Mouse (Mus musculus): ENCODE data around the gene Nrgn. TPM values are rescaled to one million over a fixed set of nuclear protein-coding genes. Genes with fewer than 3 reads are reported as not detected.

The Nrgn gene
- polyA plus RNA-seq, 1 experiment from 2014 or later: 4.4 TPM

DNA sequence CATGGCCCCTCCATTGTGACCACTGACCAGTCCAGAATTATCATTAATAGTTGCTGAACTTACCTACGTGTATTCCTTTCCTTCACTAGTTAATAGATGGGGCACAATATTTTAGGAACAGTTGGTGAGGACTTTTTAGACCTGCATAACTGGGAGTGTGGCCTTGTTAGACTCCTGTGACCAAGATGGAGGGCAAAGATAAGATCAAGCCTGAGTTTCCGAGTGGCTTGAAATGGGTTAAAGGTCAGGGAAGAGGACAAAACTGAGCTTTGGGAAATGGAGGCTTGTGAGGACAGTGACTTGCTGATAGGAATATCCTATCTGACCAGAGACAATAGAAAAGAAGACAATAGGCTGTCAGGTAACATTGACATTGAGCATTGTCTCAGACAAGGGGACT, 27.2 kb downstream of the Nrgn start:
- peaks cover 5% of the 10 kb centered on the region; the same call in 1 of the 2 replicates for H3K36me3 ChIP-seq (ENCODE audit: control insufficient read depth, insufficient read depth, low read length)
- H3K9me3 ChIP-seq (replicated peaks; ENCODE audit: control insufficient read depth, low read length): no peaks in the 10 kb centered on the region
- no peak overlapping the region for H3K9ac ChIP-seq (ENCODE audit: low read length)
- peaks cover 11% of the 10 kb centered on the region; the same call in 1 of the 2 replicates for H3K27me3 ChIP-seq (ENCODE audit: control insufficient read depth, insufficient read depth, low read length)
- H3K4me1 ChIP-seq (ENCODE audit: control insufficient read depth, insufficient read depth, low read length): peaks cover 18% of the 10 kb centered on the region
- no peak overlapping the region for H3K4me3 ChIP-seq (replicated peaks; ENCODE audit: low read length)
- no peak for ATAC-seq (ENCODE audit: insufficient read depth, low FRiP score)
- 81% methylated on average over 2 of the region's 2 CpGs for WGBS
- no peak overlapping the region for H3K27ac ChIP-seq (ENCODE audit: low read length)
- H3K4me2 ChIP-seq (ENCODE audit: low read depth, low read length): no peak overlapping the region

DNA sequence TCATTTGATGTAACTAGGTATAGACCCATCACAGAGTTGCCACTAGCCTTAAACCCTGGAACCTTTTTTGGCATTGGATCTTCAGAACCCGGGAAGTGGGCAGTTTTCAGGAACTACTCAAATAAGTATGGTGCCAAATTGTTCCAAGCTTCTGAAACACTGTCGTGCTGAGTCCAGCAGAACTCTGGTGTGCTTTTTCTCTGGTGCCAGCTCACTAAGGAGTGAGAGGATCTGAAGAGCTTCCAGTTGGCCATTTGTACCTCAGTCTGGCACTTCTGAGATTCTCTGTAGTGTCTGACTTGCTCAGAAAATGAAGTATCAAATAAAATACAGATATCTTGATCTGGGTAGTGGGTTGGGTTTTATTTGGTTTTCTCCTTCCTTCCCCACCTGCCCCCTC, 32.7 kb downstream of the Nrgn start:
- Histone ChIP-seq H3K4me1 (ENCODE audit: control insufficient read depth, insufficient read depth, low read length) (no peaks in the 10 kb centered on the region), H3K4me2 (ENCODE audit: low read depth, low read length) (no peak overlapping the region), H3K36me3 (ENCODE audit: control insufficient read depth, insufficient read depth, low read length) (peaks cover 5% of the 10 kb centered on the region; the same call in 1 of the 2 replicates), H3K9ac (ENCODE audit: low read length) (no peak overlapping the region), H3K4me3 (replicated peaks; ENCODE audit: low read length) (no peak overlapping the region), H3K27ac (ENCODE audit: low read length) (no peak overlapping the region), H3K9me3 (replicated peaks; ENCODE audit: control insufficient read depth, low read length) (no peaks in the 10 kb centered on the region), H3K27me3 (ENCODE audit: control insufficient read depth, insufficient read depth, low read length) (no peaks in the 10 kb centered on the region)
- WGBS: 91% methylated on average over 2 of the region's 2 CpGs
- ATAC-seq (ENCODE audit: insufficient read depth, low FRiP score): no peak

DNA sequence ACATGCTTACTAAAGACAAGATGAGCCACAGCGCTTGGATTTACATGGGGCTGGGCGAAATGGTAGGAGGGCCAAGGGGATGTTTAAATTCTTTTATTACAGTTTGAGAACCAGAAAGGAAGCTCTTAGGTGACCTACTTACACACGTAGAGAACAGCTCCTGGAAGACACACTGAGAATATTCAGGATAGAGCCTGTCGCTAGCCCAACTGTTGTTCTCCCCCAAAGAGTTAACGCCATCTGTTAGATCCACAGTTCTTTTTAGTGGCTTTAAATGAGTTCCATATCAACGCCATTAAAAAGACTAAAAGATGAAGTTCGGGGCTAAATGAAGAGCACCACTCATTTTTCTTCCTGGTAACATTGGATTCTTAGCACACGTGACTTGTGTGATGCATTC, 33.7 kb downstream of the Nrgn start:
- WGBS: 91% methylated on average over 8 of the region's 8 CpGs
- no peaks in the 10 kb centered on the region for H3K9me3 ChIP-seq (replicated peaks; ENCODE audit: control insufficient read depth, low read length)

DNA sequence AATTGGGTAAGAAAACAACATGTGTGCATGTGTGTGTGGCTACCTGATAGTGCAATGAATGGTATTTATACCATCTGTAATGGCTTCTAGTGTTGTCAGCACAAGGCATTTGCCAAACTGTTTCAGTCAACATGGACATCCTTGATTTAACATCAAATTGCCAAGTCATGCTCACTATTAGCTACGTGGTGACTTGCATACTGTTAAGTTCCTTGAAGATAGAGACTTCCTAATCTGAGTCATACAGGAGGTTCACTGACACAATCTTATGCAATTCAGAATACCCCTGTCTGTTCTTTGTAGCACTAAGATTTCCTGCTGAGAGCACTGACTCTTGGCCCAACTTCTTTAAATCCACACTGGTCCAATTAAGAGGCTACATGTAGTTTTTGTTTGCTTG, 35.2 kb downstream of the Nrgn start:
- Histone ChIP-seq H3K36me3 (ENCODE audit: control insufficient read depth, insufficient read depth, low read length) (no peaks in the 10 kb centered on the region; the same call in 1 of the 2 replicates), H3K27me3 (ENCODE audit: control insufficient read depth, insufficient read depth, low read length) (no peaks in the 10 kb centered on the region), H3K4me3 (replicated peaks; ENCODE audit: low read length) (no peak overlapping the region), H3K9ac (ENCODE audit: low read length) (no peak overlapping the region), H3K4me2 (ENCODE audit: low read depth, low read length) (no peak overlapping the region), H3K4me1 (ENCODE audit: control insufficient read depth, insufficient read depth, low read length) (peaks cover 10% of the 10 kb centered on the region), H3K9me3 (replicated peaks; ENCODE audit: control insufficient read depth, low read length) (no peaks in the 10 kb centered on the region), H3K27ac (ENCODE audit: low read length) (no peak overlapping the region)
- ATAC-seq (ENCODE audit: insufficient read depth, low FRiP score): no peak
- WGBS: 74% methylated on average over 1 of the region's 1 CpGs

More for the DNA sequence above, 33.7 kb downstream of the Nrgn start:
- ATAC-seq (ENCODE audit: insufficient read depth, low FRiP score): no peak
- Histone ChIP-seq H3K27ac (ENCODE audit: low read length) (no peak overlapping the region), H3K4me2 (ENCODE audit: low read depth, low read length) (no peak overlapping the region), H3K36me3 (ENCODE audit: control insufficient read depth, insufficient read depth, low read length) (peaks cover 5% of the 10 kb centered on the region; the same call in 1 of the 2 replicates), H3K27me3 (ENCODE audit: control insufficient read depth, insufficient read depth, low read length) (no peaks in the 10 kb centered on the region), H3K9ac (ENCODE audit: low read length) (no peak overlapping the region), H3K4me3 (replicated peaks; ENCODE audit: low read length) (no peak overlapping the region), H3K4me1 (ENCODE audit: control insufficient read depth, insufficient read depth, low read length) (0 out of 2 replicates have a peak, but pooled peaks cover 3% of the 10 kb centered on the region)

DNA sequence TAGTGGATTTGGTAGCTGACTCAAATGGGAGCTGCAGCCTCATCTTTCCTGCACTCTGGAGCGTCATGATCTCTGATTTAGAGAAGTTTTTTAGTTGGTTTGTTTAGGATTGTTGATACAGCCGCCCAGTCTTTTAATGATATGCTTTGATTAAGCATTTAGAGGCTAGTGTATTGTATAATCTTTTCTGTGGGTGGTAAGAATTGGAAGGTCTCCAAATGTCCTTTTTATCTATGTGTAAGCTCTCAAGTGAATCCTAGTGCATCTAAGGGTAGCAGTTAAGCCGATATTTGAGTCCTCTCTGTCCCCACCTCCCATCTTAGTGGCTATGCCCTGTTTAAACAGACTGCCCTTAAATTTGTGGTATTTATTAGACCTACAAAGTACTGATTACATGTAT, 38.2 kb downstream of the Nrgn start:
- H3K4me3 ChIP-seq (replicated peaks; ENCODE audit: low read length): no peak overlapping the region
- no peak overlapping the region for H3K9ac ChIP-seq (ENCODE audit: low read length)
- ATAC-seq (ENCODE audit: insufficient read depth, low FRiP score): no peak
- no peaks in the 10 kb centered on the region for H3K36me3 ChIP-seq (ENCODE audit: control insufficient read depth, insufficient read depth, low read length)
- no peak overlapping the region for H3K27ac ChIP-seq (ENCODE audit: low read length)
- 62% methylated on average over 3 of the region's 3 CpGs for WGBS
- no peaks in the 10 kb centered on the region for H3K9me3 ChIP-seq (replicated peaks; ENCODE audit: control insufficient read depth, low read length)
- H3K4me2 ChIP-seq (ENCODE audit: low read depth, low read length): no peak overlapping the region
- H3K4me1 ChIP-seq (ENCODE audit: control insufficient read depth, insufficient read depth, low read length): peaks cover 10% of the 10 kb centered on the region
- no peaks in the 10 kb centered on the region for H3K27me3 ChIP-seq (ENCODE audit: control insufficient read depth, insufficient read depth, low read length)

DNA sequence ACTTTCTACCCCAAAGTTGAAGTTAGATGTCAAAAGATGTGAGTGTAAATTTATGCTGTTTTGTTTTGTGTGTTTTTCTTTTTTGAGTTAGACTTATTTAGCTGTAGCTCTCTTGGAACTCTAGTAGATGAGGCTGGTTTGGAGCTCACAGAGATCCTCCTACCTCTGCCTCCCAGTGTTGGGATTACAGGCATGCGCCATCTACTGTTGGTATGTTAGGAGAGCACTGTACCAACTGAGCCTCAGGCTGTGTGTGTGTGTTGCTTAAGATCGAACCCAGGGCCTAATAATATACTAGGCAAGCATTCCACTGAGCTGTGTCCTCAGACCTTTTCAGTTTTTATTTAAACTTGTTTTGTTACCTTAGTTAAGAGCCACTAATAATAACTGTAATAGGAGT, 40.6 kb downstream of the Nrgn start:
- Histone ChIP-seq H3K27me3 (ENCODE audit: control insufficient read depth, insufficient read depth, low read length) (no peaks in the 10 kb centered on the region), H3K4me3 (replicated peaks; ENCODE audit: low read length) (no peak overlapping the region), H3K27ac (ENCODE audit: low read length) (no peak overlapping the region), H3K36me3 (ENCODE audit: control insufficient read depth, insufficient read depth, low read length) (no peaks in the 10 kb centered on the region), H3K9ac (ENCODE audit: low read length) (no peak overlapping the region), H3K9me3 (replicated peaks; ENCODE audit: control insufficient read depth, low read length) (no peaks in the 10 kb centered on the region), H3K4me1 (ENCODE audit: control insufficient read depth, insufficient read depth, low read length) (peaks cover 10% of the 10 kb centered on the region), H3K4me2 (ENCODE audit: low read depth, low read length) (no peak overlapping the region)
- no peak for ATAC-seq (ENCODE audit: insufficient read depth, low FRiP score)
- 98% methylated on average over 2 of the region's 2 CpGs for WGBS

DNA sequence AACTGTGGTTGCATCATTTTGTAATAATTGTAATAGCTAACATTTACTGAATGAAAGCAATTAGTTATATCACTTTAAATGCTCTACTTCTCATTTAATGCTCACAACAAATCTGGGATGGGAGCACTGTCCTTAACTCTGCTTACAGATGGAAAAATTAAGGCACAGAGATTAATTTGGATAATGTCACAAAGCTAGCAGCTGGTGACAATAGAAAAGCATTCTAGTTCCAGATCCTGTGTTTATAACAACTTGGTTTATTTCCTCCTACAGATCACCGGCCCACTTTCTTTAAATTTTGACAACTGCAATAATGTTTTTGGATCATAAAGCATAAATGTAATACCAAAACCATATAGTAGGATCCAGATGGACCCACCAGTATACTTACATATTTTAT, 46.7 kb downstream of the Nrgn start:
- H3K27me3 ChIP-seq (ENCODE audit: control insufficient read depth, insufficient read depth, low read length): no peaks in the 10 kb centered on the region
- H3K9me3 ChIP-seq (replicated peaks; ENCODE audit: control insufficient read depth, low read length): no peaks in the 10 kb centered on the region
- H3K4me1 ChIP-seq (ENCODE audit: control insufficient read depth, insufficient read depth, low read length): no peaks in the 10 kb centered on the region
- no peak overlapping the region for H3K4me2 ChIP-seq (ENCODE audit: low read depth, low read length)
- ATAC-seq (ENCODE audit: insufficient read depth, low FRiP score): no peak
- WGBS: 53% methylated on average over 1 of the region's 1 CpGs
- H3K36me3 ChIP-seq (ENCODE audit: control insufficient read depth, insufficient read depth, low read length): no peaks in the 10 kb centered on the region
- no peak overlapping the region for H3K27ac ChIP-seq (ENCODE audit: low read length)
- no peak overlapping the region for H3K4me3 ChIP-seq (replicated peaks; ENCODE audit: low read length)
- no peak overlapping the region for H3K9ac ChIP-seq (ENCODE audit: low read length)

DNA sequence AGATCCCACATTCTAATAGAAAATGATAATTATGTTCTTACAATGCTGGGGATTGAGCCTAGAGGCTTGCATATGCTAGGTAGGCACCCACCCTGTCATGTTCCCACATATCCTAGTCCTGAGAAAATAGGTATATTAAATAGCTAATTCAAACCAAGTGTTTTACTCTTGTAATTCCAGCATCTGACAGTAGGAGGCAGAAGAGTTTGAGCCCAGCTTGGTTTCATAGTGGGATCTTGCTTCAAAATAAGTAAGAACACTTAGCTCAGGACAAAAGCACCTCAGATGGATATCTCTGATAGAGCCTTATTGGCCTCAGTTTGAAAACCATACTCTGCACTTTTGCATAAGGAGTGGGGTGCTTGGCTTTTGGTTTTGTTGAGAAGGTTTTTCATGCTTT, 48.4 kb downstream of the Nrgn start:
- H3K9ac ChIP-seq (ENCODE audit: low read length): no peak overlapping the region
- no peaks in the 10 kb centered on the region for H3K4me1 ChIP-seq (ENCODE audit: control insufficient read depth, insufficient read depth, low read length)
- H3K36me3 ChIP-seq (ENCODE audit: control insufficient read depth, insufficient read depth, low read length): no peaks in the 10 kb centered on the region
- H3K4me3 ChIP-seq (replicated peaks; ENCODE audit: low read length): no peak overlapping the region
- H3K9me3 ChIP-seq (replicated peaks; ENCODE audit: control insufficient read depth, low read length): no peaks in the 10 kb centered on the region
- H3K27me3 ChIP-seq (ENCODE audit: control insufficient read depth, insufficient read depth, low read length): no peaks in the 10 kb centered on the region
- no peak overlapping the region for H3K4me2 ChIP-seq (ENCODE audit: low read depth, low read length)
- H3K27ac ChIP-seq (ENCODE audit: low read length): no peak overlapping the region
- no peak for ATAC-seq (ENCODE audit: insufficient read depth, low FRiP score)

DNA sequence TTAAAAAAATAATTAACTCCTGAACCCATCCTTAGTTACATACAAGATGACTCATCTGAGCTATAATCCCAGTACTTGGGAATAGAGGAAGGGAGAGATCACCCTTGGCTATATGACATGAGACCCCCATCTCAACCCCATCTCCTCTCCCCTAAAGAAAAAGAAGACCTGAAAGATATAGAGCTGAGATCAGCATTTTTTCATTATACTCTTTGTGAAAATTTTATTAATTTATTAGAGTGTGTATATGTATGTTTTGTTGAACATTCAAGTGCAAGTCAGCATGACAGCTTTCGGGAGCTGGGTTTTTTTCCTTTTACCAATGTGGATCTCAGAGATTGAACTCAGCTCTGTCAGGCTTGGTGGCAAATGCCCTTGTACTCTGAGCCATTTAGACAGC, 51.5 kb downstream of the Nrgn start:
- Histone ChIP-seq H3K4me3 (replicated peaks; ENCODE audit: low read length) (no peak overlapping the region), H3K36me3 (ENCODE audit: control insufficient read depth, insufficient read depth, low read length) (no peaks in the 10 kb centered on the region), H3K4me1 (ENCODE audit: control insufficient read depth, insufficient read depth, low read length) (0 out of 2 replicates have a peak, but pooled peaks cover 8% of the 10 kb centered on the region), H3K27me3 (ENCODE audit: control insufficient read depth, insufficient read depth, low read length) (no peaks in the 10 kb centered on the region), H3K27ac (ENCODE audit: low read length) (no peak overlapping the region), H3K9me3 (replicated peaks; ENCODE audit: control insufficient read depth, low read length) (no peaks in the 10 kb centered on the region), H3K4me2 (ENCODE audit: low read depth, low read length) (no peak overlapping the region), H3K9ac (ENCODE audit: low read length) (no peak overlapping the region)
- ATAC-seq (ENCODE audit: insufficient read depth, low FRiP score): no peak
- WGBS: 96% methylated on average over 1 of the region's 1 CpGs

DNA sequence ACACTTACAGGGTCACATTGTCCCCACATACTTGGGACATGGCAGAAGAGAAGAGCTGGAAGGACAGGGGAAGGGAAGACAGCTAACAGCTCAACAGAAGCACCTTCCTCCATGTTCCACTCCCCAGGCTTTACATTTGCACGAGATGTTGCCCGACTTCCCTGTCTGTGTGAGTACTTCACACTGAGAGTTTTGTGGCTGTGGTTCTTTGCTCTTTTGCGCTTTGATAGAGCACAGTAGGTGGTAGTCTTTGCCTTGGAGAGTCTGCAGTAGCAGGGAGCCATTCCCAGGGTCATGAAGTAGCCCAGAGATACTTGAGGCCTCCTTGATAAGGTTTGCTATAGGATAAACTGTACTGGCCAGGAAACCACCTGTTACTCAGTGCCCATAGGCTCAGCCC, 52.5 kb downstream of the Nrgn start:
- H3K4me3 ChIP-seq (replicated peaks; ENCODE audit: low read length): no peak overlapping the region
- ATAC-seq (ENCODE audit: insufficient read depth, low FRiP score): no peak
- H3K9ac ChIP-seq (ENCODE audit: low read length): no peak overlapping the region
- H3K4me2 ChIP-seq (ENCODE audit: low read depth, low read length): no peak overlapping the region
- H3K27me3 ChIP-seq (ENCODE audit: control insufficient read depth, insufficient read depth, low read length): no peaks in the 10 kb centered on the region
- no peaks in the 10 kb centered on the region for H3K9me3 ChIP-seq (replicated peaks; ENCODE audit: control insufficient read depth, low read length)
- no peak overlapping the region for H3K27ac ChIP-seq (ENCODE audit: low read length)
- no peaks in the 10 kb centered on the region for H3K36me3 ChIP-seq (ENCODE audit: control insufficient read depth, insufficient read depth, low read length)
- H3K4me1 ChIP-seq (ENCODE audit: control insufficient read depth, insufficient read depth, low read length): 0 out of 2 replicates have a peak, but pooled peaks cover 8% of the 10 kb centered on the region
- 79% methylated on average over 3 of the region's 3 CpGs for WGBS

All from stomach, embryonic 16.5 days (tissue).